Mouse (Mus musculus): ENCODE measurements around the gene C9. TPM values are rescaled to one million over a fixed set of nuclear protein-coding genes. Genes with fewer than 3 reads are reported as not detected.

C9 gene
- total and polyA plus RNA-seq, 3 experiments = not detected

DNA sequence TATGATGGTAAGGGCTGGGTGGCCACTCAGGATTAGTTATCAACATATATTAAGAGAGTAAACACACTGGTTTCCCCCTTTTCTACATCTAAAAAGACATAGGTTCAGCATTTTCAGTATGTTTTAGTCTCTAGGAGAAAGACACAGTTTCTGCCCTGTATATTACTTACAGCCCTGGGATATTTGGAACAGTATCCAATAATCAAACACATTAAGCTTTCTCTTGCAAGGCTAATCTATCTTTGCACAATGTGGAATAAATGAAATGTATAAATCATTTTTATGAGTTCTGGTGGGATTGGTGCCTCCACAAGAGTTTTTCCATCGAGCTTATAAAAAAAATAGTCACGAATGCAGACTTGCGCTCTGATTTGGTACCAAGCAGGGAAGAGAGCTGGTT lies 24.3 kb downstream of the C9 start:
- H3K27ac ChIP-seq = no peak overlapping the region
- no peaks in the 10 kb centered on the region for H3K27me3 ChIP-seq (ENCODE audit: control insufficient read depth, insufficient read depth, low read length)
- DNase-seq = no peak
- H3K4me3 ChIP-seq = no peak overlapping the region
- intact Hi-C loops (cut with DNase I) = no loop called here
- WGBS = 89% methylated on average over 3 of the region's 3 CpGs
- H3K4me1 ChIP-seq (ENCODE audit: control insufficient read depth, insufficient read depth, low read length) = no peaks in the 10 kb centered on the region
- no peaks in the 10 kb centered on the region for H3K36me3 ChIP-seq (ENCODE audit: control insufficient read depth, insufficient read depth, low read length)
- H3K9ac ChIP-seq (ENCODE audit: low read depth, low read length) = no peak overlapping the region
- TF ChIP-seq EP300 (IDR thresholded peaks at IDR 0.05; ENCODE audit: insufficient read depth, low read depth, low read length) (no peak), CTCF (IDR thresholded peaks at IDR 0.05) (no peak), POLR2A (IDR thresholded peaks at IDR 0.05; ENCODE audit: insufficient read depth, low read depth, low read length) (no peak)
- H3K79me2 ChIP-seq (replicated peaks; ENCODE audit: control insufficient read depth, insufficient read depth, low read length) = no peaks in the 10 kb centered on the region

DNA sequence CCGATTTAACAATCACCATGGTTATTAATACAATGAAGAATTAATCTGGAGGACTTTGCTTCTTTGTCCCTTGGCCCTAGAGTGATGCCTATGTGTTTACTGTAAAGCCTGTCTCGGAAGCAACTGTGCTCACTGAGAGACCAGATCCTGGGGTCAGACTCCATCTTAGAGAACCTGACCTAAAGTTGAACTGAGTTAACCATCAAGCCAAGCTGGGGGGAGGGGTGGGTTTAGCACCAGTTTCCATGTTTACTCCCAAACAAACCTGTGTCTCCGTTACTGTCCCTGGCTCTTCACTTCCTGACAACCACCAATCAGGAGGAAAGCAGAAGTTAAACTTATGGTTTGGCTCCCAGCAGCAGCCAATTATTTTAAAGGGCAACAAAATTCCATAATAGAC lies 38.4 kb downstream of the C9 start:
- no peak overlapping the region for H3K9ac ChIP-seq (ENCODE audit: low read depth, low read length)
- TF ChIP-seq POLR2A (IDR thresholded peaks at IDR 0.05; ENCODE audit: insufficient read depth, low read depth, low read length) = no peak
- TF ChIP-seq EP300 (IDR thresholded peaks at IDR 0.05; ENCODE audit: insufficient read depth, low read depth, low read length) = no peak
- TF ChIP-seq CTCF (IDR thresholded peaks at IDR 0.05) = no peak
- no peaks in the 10 kb centered on the region for H3K36me3 ChIP-seq (ENCODE audit: control insufficient read depth, insufficient read depth, low read length)
- 66% methylated on average over 3 of the region's 3 CpGs for whole genome bisulfite sequencing
- no peak overlapping the region for H3K27ac ChIP-seq
- H3K4me1 ChIP-seq (ENCODE audit: control insufficient read depth, insufficient read depth, low read length) = no peaks in the 10 kb centered on the region
- no peaks in the 10 kb centered on the region for H3K27me3 ChIP-seq (ENCODE audit: control insufficient read depth, insufficient read depth, low read length)
- DNase-seq = no peak
- no peak overlapping the region for H3K4me3 ChIP-seq
- no peaks in the 10 kb centered on the region for H3K79me2 ChIP-seq (replicated peaks; ENCODE audit: control insufficient read depth, insufficient read depth, low read length)
- intact Hi-C loops (cut with DNase I) = no loop called here

DNA sequence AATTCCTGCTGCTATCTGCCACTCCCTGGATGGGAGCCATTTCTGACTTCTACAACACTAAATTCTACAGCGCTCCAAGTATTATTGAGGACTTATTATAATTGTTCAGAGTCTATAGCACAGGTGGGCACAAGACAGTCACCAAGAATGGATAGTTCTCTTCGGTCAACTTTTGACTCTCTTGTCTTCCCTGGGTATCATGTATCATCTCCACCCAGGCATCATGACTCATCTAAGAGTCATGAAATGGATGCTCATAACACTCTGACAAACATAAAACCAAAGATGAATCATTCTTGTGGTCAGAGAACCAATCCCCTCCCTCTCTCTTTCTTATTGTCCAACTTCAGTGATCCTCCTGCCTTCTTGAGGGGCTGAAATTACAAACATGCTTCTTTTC lies 47.3 kb downstream of the C9 start:
- H3K4me3 ChIP-seq = no peak overlapping the region

DNA sequence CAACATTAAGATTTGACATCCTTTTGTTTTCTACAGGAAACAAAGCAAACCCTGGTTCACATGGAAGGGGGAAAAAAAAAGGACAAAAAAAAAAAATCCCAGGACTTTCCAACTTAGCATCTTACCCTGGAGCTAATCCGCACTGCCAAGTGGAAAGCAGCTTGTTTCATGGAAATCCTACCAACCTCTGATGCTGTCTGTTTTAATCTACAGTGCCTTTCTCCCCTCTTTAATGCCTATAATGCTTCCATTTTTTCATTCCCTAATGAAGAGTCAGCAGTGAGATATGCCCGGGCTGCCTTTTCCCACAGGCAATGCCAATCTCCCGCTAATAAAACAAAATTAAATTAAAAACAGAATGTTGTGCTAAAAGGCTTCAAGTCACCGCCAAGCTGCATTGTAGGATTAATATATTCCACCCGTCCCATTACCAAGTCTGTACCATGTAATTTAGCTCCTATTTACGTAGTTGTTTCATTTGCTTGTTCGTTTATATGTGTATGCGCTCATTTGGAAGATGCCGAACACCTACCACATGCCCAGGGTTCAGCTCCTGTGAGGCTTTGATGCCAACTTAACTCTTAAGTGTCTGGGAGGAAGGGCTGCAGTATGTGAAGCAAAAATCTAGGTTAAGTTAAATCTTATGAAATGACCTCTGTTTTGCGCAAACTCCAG lies 53.4 kb downstream of the C9 start:
- intact Hi-C loops (cut with DNase I) = no loop called here
- 79% methylated on average over 10 of the region's 10 CpGs for WGBS
- H3K36me3 ChIP-seq (ENCODE audit: control insufficient read depth, insufficient read depth, low read length) = no peaks in the 10 kb centered on the region
- no peaks in the 10 kb centered on the region for H3K27me3 ChIP-seq (ENCODE audit: control insufficient read depth, insufficient read depth, low read length)
- no peak overlapping the region for H3K9ac ChIP-seq (ENCODE audit: low read depth, low read length)
- no peaks in the 10 kb centered on the region; the same call in 1 of the 2 replicates for H3K4me1 ChIP-seq (ENCODE audit: control insufficient read depth, insufficient read depth, low read length)
- TF ChIP-seq POLR2A (IDR thresholded peaks at IDR 0.05; ENCODE audit: insufficient read depth, low read depth, low read length) (no peak), EP300 (IDR thresholded peaks at IDR 0.05; ENCODE audit: insufficient read depth, low read depth, low read length) (no peak), CTCF (IDR thresholded peaks at IDR 0.05) (no peak)
- H3K27ac ChIP-seq = no peak overlapping the region
- H3K79me2 ChIP-seq (replicated peaks; ENCODE audit: control insufficient read depth, insufficient read depth, low read length) = no peaks in the 10 kb centered on the region
- H3K4me3 ChIP-seq = no peak overlapping the region
- no peak for DNase-seq

More for the DNA sequence above, 47.3 kb downstream of the C9 start:
- no peak overlapping the region for H3K27ac ChIP-seq
- no peaks in the 10 kb centered on the region for H3K4me1 ChIP-seq (ENCODE audit: control insufficient read depth, insufficient read depth, low read length)
- DNase-seq = no peak
- WGBS = 90% methylated on average over 2 of the region's 2 CpGs
- TF ChIP-seq EP300 (IDR thresholded peaks at IDR 0.05; ENCODE audit: insufficient read depth, low read depth, low read length) = no peak
- no peak for TF ChIP-seq CTCF (IDR thresholded peaks at IDR 0.05)
- no peak for TF ChIP-seq POLR2A (IDR thresholded peaks at IDR 0.05; ENCODE audit: insufficient read depth, low read depth, low read length)
- intact Hi-C loops (cut with DNase I) = no loop called here
- no peaks in the 10 kb centered on the region for H3K27me3 ChIP-seq (ENCODE audit: control insufficient read depth, insufficient read depth, low read length)
- H3K36me3 ChIP-seq (ENCODE audit: control insufficient read depth, insufficient read depth, low read length) = no peaks in the 10 kb centered on the region
- H3K79me2 ChIP-seq (replicated peaks; ENCODE audit: control insufficient read depth, insufficient read depth, low read length) = no peaks in the 10 kb centered on the region
- H3K9ac ChIP-seq (ENCODE audit: low read depth, low read length) = no peak overlapping the region

DNA sequence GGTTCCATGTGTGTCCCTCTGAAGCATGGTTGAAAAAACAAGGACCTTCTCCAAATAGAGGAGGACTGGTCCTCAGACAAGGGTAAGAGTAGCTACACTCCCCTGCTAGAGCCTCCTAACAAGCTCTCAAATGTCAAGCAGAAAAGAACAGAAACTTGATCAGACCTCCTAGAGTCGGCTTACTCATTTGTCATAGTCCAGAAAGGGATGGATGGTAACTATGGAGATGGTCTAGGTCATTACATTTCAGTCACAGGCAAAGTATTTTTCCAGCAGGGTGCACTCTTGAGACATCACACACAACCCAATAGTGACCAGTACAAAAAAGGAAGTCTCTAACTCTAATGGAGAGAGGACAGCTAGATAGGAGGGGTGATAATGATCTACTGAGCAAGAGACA lies 55.7 kb downstream of the C9 start:
- Histone ChIP-seq H3K4me1 (ENCODE audit: control insufficient read depth, insufficient read depth, low read length) (no peaks in the 10 kb centered on the region; the same call in 1 of the 2 replicates), H3K79me2 (replicated peaks; ENCODE audit: control insufficient read depth, insufficient read depth, low read length) (no peaks in the 10 kb centered on the region), H3K36me3 (ENCODE audit: control insufficient read depth, insufficient read depth, low read length) (no peaks in the 10 kb centered on the region), H3K27ac (no peak overlapping the region), H3K9ac (ENCODE audit: low read depth, low read length) (no peak overlapping the region), H3K4me3 (no peak overlapping the region), H3K27me3 (ENCODE audit: control insufficient read depth, insufficient read depth, low read length) (no peaks in the 10 kb centered on the region)
- peak in 1 of 2 experiments; percentile 11 for DNase-seq
- peak; percentile 51 for TF ChIP-seq CTCF (IDR thresholded peaks at IDR 0.05)
- no peak for TF ChIP-seq EP300 (IDR thresholded peaks at IDR 0.05; ENCODE audit: insufficient read depth, low read depth, low read length)
- WGBS = 25% methylated on average over 1 of the region's 1 CpGs
- intact Hi-C loops (cut with DNase I) = loop anchor here (1.0 to 10.0 kb wide), 2 partner anchors 71 to 124 kb away; no protein-coding TSS in a partner anchor

DNA sequence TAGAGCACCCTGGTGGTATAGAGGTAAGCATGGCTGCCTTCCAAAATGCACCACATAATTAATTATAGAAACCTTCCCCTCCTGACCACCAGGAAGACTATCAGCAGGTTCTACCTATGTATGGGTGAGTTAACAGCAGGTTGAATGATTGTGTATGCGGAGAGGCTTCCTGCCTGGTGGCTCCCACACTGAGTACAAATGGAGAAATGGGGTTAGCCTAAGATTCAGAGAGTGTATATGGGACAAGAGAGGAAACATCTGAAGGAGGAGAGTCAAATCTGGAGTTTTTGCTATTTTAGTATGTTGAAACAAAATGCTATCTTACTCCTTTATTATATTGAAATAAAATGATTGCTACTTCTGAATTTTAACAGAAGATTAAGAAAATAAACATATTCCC lies 72.4 kb downstream of the C9 start:
- Histone ChIP-seq H3K9ac (ENCODE audit: low read depth, low read length) (no peak overlapping the region), H3K36me3 (ENCODE audit: control insufficient read depth, insufficient read depth, low read length) (no peaks in the 10 kb centered on the region), H3K4me1 (ENCODE audit: control insufficient read depth, insufficient read depth, low read length) (no peaks in the 10 kb centered on the region), H3K27me3 (ENCODE audit: control insufficient read depth, insufficient read depth, low read length) (no peaks in the 10 kb centered on the region), H3K4me3 (no peak overlapping the region), H3K79me2 (replicated peaks; ENCODE audit: control insufficient read depth, insufficient read depth, low read length) (no peaks in the 10 kb centered on the region), H3K27ac (no peak overlapping the region)
- WGBS = 95% methylated on average over 1 of the region's 1 CpGs
- intact Hi-C loops (cut with DNase I) = no loop called here
- no peak for TF ChIP-seq POLR2A (IDR thresholded peaks at IDR 0.05; ENCODE audit: insufficient read depth, low read depth, low read length)
- no peak for TF ChIP-seq EP300 (IDR thresholded peaks at IDR 0.05; ENCODE audit: insufficient read depth, low read depth, low read length)
- TF ChIP-seq CTCF (IDR thresholded peaks at IDR 0.05) = no peak
- no peak for DNase-seq
